In the genomic region with DNA sequence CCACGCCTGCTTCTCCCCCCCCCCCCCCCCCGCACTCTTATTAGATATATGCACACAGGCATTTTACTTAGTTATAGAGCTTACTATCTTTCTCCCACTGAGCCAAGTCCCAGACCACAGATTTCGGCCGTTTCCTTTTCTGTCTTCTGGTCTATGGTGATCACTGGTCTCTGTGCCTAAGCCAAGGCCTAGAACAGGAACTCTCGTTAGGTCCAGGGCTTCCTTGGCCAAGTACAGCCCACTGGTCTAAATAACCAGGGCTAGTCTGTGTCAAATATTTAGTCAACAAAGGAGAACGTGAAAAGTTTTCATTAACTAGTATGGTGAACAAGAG, we compare ENCODE assay signal across 21 mouse cellular contexts.
DNase-seq lines count a peak whose midpoint lies in the region; ATAC-seq and TF ChIP-seq lines count a peak whose summit lies in the region.
"Had no signal": no experiment of that assay in that cellular context is flagged by ENCODE, and none has a peak within 500 bp of the region (broad histone marks: within the 10 kb centered on the region; RNA-seq: fewer than 3 reads in every experiment).

No protein-coding gene starts in this region.

- H3K9me3 ChIP-seq in liver, embryonic 11.5 days (ENCODE audit: control insufficient read depth, low read length): no peaks in the 10 kb centered on the region
- H3K9me3 ChIP-seq in G1E (replicated peaks): no peaks in the 10 kb centered on the region
- H3K9me3 ChIP-seq in liver, embryonic 14.5 days (ENCODE audit: control insufficient read depth, low read length): no peaks in the 10 kb centered on the region
- H3K9me3 ChIP-seq: forebrain, embryonic 13.5 days; hindbrain, embryonic 15.5 days; intestine, embryonic 15.5 days; kidney, embryonic 15.5 days; limb, embryonic 15.5 days had no signal

- H3K4me3 ChIP-seq in liver, embryonic 11.5 days (ENCODE audit: low read depth, low read length): 0 out of 2 replicates have a peak overlapping the region, but pooled peaks have one; percentile 11
- H3K4me3 ChIP-seq in G1E (ENCODE audit: low read depth, low read length): peak overlapping the region; percentile 63; the same call in 1 of the 2 replicates
- H3K4me3 ChIP-seq in liver, embryonic 14.5 days (ENCODE audit: insufficient read depth in 1 of 2, low read depth in 2 of 2, low read length in 2 of 2): peak overlapping the region; percentile 8 to 85; a peak in 3 of 4 replicates
- H3K4me3 ChIP-seq: forebrain, embryonic 13.5 days; hindbrain, embryonic 15.5 days; intestine, embryonic 15.5 days; kidney, embryonic 15.5 days; limb, embryonic 15.5 days had no signal

- H3K27me3 ChIP-seq in liver, embryonic 11.5 days (replicated peaks; ENCODE audit: control insufficient read depth, insufficient read depth, low read length): no peaks in the 10 kb centered on the region
- no peaks in the 10 kb centered on the region for H3K27me3 ChIP-seq in G1E (ENCODE audit: insufficient read depth, low read length)
- H3K27me3 ChIP-seq in liver, embryonic 14.5 days (ENCODE audit: control insufficient read depth, insufficient read depth, low read length): no peaks in the 10 kb centered on the region
- H3K27me3 ChIP-seq: forebrain, embryonic 13.5 days; hindbrain, embryonic 15.5 days; intestine, embryonic 15.5 days; kidney, embryonic 15.5 days; limb, embryonic 15.5 days had no signal

- H3K36me3 ChIP-seq in liver, embryonic 11.5 days (ENCODE audit: control insufficient read depth, insufficient read depth, low read length): no peaks in the 10 kb centered on the region
- peaks cover 38% of the 10 kb centered on the region for H3K36me3 ChIP-seq in G1E (replicated peaks)
- H3K36me3 ChIP-seq in liver, embryonic 14.5 days (replicated peaks; ENCODE audit: control insufficient read depth, insufficient read depth, low read depth): peaks cover 4% of the 10 kb centered on the region
- H3K36me3 ChIP-seq: hindbrain, embryonic 15.5 days; intestine, embryonic 15.5 days; kidney, embryonic 15.5 days; limb, embryonic 15.5 days had no signal

- DNase-seq in liver, embryonic 11.5 days (ENCODE audit: low spot score): no peak
- DNase-seq in liver (no peak), G1E (ENCODE audit: low spot score) (no peak)
- DNase-seq in liver, embryonic 14.5 days (ENCODE audit: low read depth in 3 of 3, low spot score in 3 of 3): no peak
- no peak for DNase-seq in kidney, adult 8-10 months
- DNase-seq in left cerebral cortex, postnatal 25 days (ENCODE audit: low spot score in 2 of 2): no peak
- DNase-seq: adrenal gland, postnatal 36 days; cerebellum, adult 2 months; cerebellum, postnatal 36 days; gastrocnemius, postnatal 25 days; heart, postnatal 36 days; kidney, postnatal 4 days; lung, postnatal 14 days; retina, postnatal 1 day; thymus, postnatal 14 days had no signal

- intact Hi-C loops in left cerebral cortex, postnatal 25 days (cut with DNase I): no loop called here

- H3K9ac ChIP-seq in liver, embryonic 11.5 days (ENCODE audit: low read depth, low read length): 0 out of 2 replicates have a peak overlapping the region, but pooled peaks have one; percentile 39
- H3K9ac ChIP-seq in liver, embryonic 14.5 days (replicated peaks): peak overlapping the region; percentile 91
- H3K9ac ChIP-seq: forebrain, embryonic 13.5 days; hindbrain, embryonic 15.5 days; intestine, embryonic 15.5 days; kidney, embryonic 15.5 days; limb, embryonic 15.5 days had no signal

- H3K27ac ChIP-seq in liver, embryonic 11.5 days (ENCODE audit: low read depth, low read length): peak overlapping the region; percentile 81
- peak overlapping the region; percentile 99 for H3K27ac ChIP-seq in liver, embryonic 14.5 days
- H3K27ac ChIP-seq: forebrain, embryonic 13.5 days; hindbrain, embryonic 15.5 days; intestine, embryonic 15.5 days; kidney, embryonic 15.5 days; limb, embryonic 15.5 days had no signal

- ATAC-seq in liver, embryonic 11.5 days (replicated peaks; ENCODE audit: low FRiP score): no peak
- ATAC-seq in G1E (ENCODE audit: extremely low read depth, insufficient number of reproducible peaks, low FRiP score, poor library complexity, severe bottlenecking): 0 out of 2 replicates have a peak, but pooled peaks have one; percentile 12
- ATAC-seq in liver, embryonic 14.5 days (ENCODE audit: insufficient read depth): no peak
- 0 out of 2 replicates have a peak, but pooled peaks have one; percentile 16 for ATAC-seq in monocyte, adult 5-6 weeks (replicated peaks; ENCODE audit: insufficient number of reproducible peaks, low FRiP score, low TSS enrichment, poor library complexity, severe bottlenecking)
- ATAC-seq: forebrain, embryonic 13.5 days had no signal

- WGBS in liver, embryonic 11.5 days: 37% methylated on average over 6 of the region's 6 CpGs
- WGBS in liver, embryonic 14.5 days (ENCODE audit: insufficient replicate concordance): 5% methylated on average over 5 of the region's 6 CpGs

- TF ChIP-seq CTCF in G1E (IDR thresholded peaks at IDR 0.05; ENCODE audit: low read depth, low read length): no peak
- TF ChIP-seq CTCF in liver, embryonic 14.5 days (IDR thresholded peaks at IDR 0.05; ENCODE audit: low read depth): no peak

- no peak for TF ChIP-seq EP300 in liver, embryonic 14.5 days (IDR thresholded peaks at IDR 0.05; ENCODE audit: low read depth)

- peaks cover 41% of the 10 kb centered on the region for H3K4me1 ChIP-seq in liver, embryonic 11.5 days (replicated peaks; ENCODE audit: control insufficient read depth, insufficient read depth, low read length)
- H3K4me1 ChIP-seq in G1E (ENCODE audit: insufficient read depth, low read depth, low read length): peaks cover 90% of the 10 kb centered on the region
- peaks cover 43 to 52% of the 10 kb centered on the region in 2 experiments for H3K4me1 ChIP-seq in liver, embryonic 14.5 days (replicated peaks; ENCODE audit: control insufficient read depth in 2 of 2, insufficient read depth in 2 of 2, low read length in 1 of 2)
- H3K4me1 ChIP-seq: forebrain, embryonic 13.5 days; hindbrain, embryonic 15.5 days had no signal

- peak overlapping the region; percentile 81 for H3K4me2 ChIP-seq in liver, embryonic 11.5 days
- H3K4me2 ChIP-seq in liver, embryonic 14.5 days (ENCODE audit: low read depth): peak overlapping the region; percentile 89
- H3K4me2 ChIP-seq: forebrain, embryonic 13.5 days; hindbrain, embryonic 15.5 days; intestine, embryonic 15.5 days; kidney, embryonic 15.5 days; limb, embryonic 15.5 days had no signal

Comparison
In these comparisons a context has a peak if more than half of its experiments do, and no peak if none do; other contexts are left out.
1. ATAC-seq: peak in G1E (single experiment) and monocyte, adult 5-6 weeks (single experiment); none in liver, embryonic 11.5 days (single experiment) and liver, embryonic 14.5 days (single experiment).
2. H3K4me3 ChIP-seq: peak in every context shown above with its lines; median percentile 63 in G1E; 46 in liver, embryonic 14.5 days; 11 in liver, embryonic 11.5 days.